Mouse (Mus musculus): ENCODE data around the gene Cyb5d2.

GRCm38 (mm10) chr11:72818067-72818466 is 22.1 kb upstream of the Cyb5d2 start:
- TF ChIP-seq CTCF (conservative IDR thresholded peaks at IDR 0.05; ENCODE audit: low read length), result no peak
- no peak for TF ChIP-seq POU5F1 (IDR thresholded peaks at IDR 0.05; ENCODE audit: borderline replicate concordance, low read length)

Data from E14TG2a.4 (cell line).